Mouse (Mus musculus): ENCODE data around the gene Ldlrad3.

- TF ChIP-seq CTCF (IDR thresholded peaks at IDR 0.05; ENCODE audit: extremely low read depth, insufficient read length, insufficient replicate concordance, low read depth, low read length) (no peak), POLR2A (IDR thresholded peaks at IDR 0.05; ENCODE audit: low read depth, low read length) (no peak)
Observed at GRCm38 (mm10) chr2:102190956-102191355, 4.8 kb upstream of the Ldlrad3 start.
